Mouse (Mus musculus): ENCODE results near the gene Immp2l. TPM values are rescaled to one million over a fixed set of nuclear protein-coding genes. Genes with fewer than 3 reads are reported as not detected.
A peak's percentile ranks its signal among the peaks of the same experiment; 100 is the strongest.

Immp2l gene
- polyA plus RNA-seq, 1 experiment from 2014 or later, result 16.6 TPM

DNA sequence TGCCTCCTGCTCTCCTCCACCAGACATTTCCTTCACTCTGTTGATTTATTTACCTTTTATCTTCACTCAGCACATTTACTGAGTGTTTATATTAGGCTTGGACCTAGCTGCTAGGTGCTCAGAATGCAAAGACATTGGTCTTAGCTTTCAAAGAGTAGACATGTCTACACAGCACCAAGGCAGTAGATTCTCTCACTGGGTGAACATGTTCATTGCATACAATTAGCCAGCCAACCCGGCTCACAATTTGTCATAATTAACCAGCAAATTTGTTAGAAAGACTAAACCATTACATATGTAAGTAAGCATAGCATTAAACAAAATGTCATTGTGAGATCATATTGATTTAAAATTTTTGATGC is 542.5 kb downstream of the Immp2l start:
- no peak for ATAC-seq (ENCODE audit: insufficient number of reproducible peaks, insufficient read depth, low FRiP score, low TSS enrichment, low read depth)
- H3K9ac ChIP-seq, result peak overlapping the region; percentile 32; the same call in 1 of the 2 replicates
- no peaks in the 10 kb centered on the region for H3K9me3 ChIP-seq
- H3K4me1 ChIP-seq, result peaks cover 10% of the 10 kb centered on the region
- H3K27me3 ChIP-seq, result no peaks in the 10 kb centered on the region
- H3K4me2 ChIP-seq, result peak overlapping the region; percentile 49
- no peak overlapping the region for H3K27ac ChIP-seq
- WGBS, result 21% methylated on average over 1 of the region's 1 CpGs
- no peaks in the 10 kb centered on the region for H3K36me3 ChIP-seq
- peak overlapping the region; percentile 13; the same call in 1 of the 2 replicates for H3K4me3 ChIP-seq

DNA sequence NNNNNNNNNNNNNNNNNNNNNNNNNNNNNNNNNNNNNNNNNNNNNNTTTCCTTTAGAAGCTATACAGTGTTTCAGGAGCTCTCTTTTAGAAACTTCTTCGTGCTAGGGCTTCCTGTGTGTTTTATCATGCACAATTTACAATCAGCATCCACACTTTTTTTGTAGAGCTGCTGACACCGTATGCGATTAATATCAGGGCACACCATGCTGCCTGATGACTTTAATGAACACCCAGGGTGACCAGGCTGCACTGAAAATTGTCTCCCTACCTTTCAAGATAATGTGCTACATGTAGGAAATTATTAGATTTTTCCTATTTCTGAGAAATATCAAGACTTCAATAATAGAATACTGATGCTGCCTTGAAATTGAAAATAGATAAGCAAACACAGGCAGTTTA is 549.9 kb downstream of the Immp2l start:
- no peak overlapping the region for H3K4me2 ChIP-seq
- H3K4me1 ChIP-seq, result no peaks in the 10 kb centered on the region
- ATAC-seq (ENCODE audit: insufficient number of reproducible peaks, insufficient read depth, low FRiP score, low TSS enrichment, low read depth), result no peak
- WGBS, result 49% methylated on average over 3 of the region's 3 CpGs
- no peaks in the 10 kb centered on the region for H3K27me3 ChIP-seq
- H3K9me3 ChIP-seq, result no peaks in the 10 kb centered on the region
- H3K36me3 ChIP-seq, result no peaks in the 10 kb centered on the region
- H3K9ac ChIP-seq, result no peak overlapping the region
- no peak overlapping the region for H3K4me3 ChIP-seq
- H3K27ac ChIP-seq, result no peak overlapping the region

DNA sequence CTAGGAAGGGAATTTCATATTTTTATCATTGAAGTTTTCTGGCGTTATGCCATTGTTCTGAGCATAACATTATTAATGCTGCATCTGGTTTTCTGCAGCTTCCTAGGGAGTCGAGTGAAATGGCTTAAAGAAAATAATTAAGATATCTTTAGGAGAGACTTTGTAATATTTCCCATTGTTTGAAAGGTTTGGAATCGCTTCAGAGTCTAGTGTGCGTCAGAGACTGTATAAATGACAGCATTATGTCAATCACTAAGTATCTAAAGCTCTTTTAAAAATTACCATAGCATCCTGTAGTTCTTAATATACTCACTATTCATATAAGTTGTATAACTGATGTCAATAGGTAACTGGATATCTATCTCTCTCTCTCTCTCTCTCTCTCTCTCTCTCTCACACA is 551.3 kb downstream of the Immp2l start:
- no peak overlapping the region for H3K4me2 ChIP-seq
- H3K9ac ChIP-seq, result no peak overlapping the region
- H3K27me3 ChIP-seq, result no peaks in the 10 kb centered on the region
- H3K4me1 ChIP-seq, result no peaks in the 10 kb centered on the region
- no peak overlapping the region for H3K27ac ChIP-seq
- 65% methylated on average over 4 of the region's 4 CpGs for WGBS
- no peaks in the 10 kb centered on the region for H3K9me3 ChIP-seq
- no peak for ATAC-seq (ENCODE audit: insufficient number of reproducible peaks, insufficient read depth, low FRiP score, low TSS enrichment, low read depth)
- no peak overlapping the region for H3K4me3 ChIP-seq
- H3K36me3 ChIP-seq, result no peaks in the 10 kb centered on the region

DNA sequence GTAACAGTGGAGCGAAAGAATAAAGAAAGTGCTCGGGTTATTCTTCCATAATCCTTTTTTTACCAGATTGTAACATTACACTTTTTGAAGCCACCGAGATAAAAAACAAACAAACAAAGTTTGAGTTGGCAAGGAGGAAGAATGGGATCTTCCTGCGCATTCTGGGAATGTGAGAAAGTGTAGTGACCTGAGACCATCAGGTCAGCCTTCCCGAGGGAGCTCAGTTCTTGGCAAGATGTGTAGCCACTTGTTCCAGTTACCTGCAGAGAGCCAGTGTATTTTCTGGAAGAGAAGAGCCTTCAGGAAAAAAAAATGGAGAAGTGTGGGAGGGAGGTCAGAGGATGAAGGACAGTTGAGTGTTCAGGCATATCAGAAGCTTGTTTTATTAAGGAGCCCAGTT is 569.5 kb downstream of the Immp2l start:
- no peak overlapping the region for H3K4me2 ChIP-seq
- no peaks in the 10 kb centered on the region for H3K27me3 ChIP-seq
- 76% methylated on average over 5 of the region's 5 CpGs for WGBS
- H3K9ac ChIP-seq, result no peak overlapping the region
- ATAC-seq (ENCODE audit: insufficient number of reproducible peaks, insufficient read depth, low FRiP score, low TSS enrichment, low read depth), result no peak
- no peak overlapping the region for H3K27ac ChIP-seq
- H3K9me3 ChIP-seq, result no peaks in the 10 kb centered on the region
- no peaks in the 10 kb centered on the region for H3K36me3 ChIP-seq
- H3K4me3 ChIP-seq, result no peak overlapping the region
- H3K4me1 ChIP-seq, result no peaks in the 10 kb centered on the region

DNA sequence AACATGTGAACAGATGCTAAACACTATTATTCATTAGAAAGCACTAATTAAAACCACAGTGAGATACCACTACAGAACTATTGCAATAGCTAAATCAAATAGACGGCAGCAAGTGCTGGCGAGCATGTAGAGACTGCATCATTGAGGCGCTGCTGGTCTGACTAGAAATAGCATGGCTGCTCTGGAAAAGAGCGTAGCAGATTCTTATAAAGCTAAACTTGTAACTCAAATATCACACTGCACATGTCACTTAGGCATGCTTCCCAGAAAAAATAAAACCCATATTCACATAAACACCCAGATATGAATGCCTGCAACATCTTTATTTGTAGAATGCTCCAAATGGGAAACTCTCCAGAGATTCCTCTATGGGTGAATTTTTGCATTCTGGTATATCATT is 570.1 kb downstream of the Immp2l start:
- H3K4me2 ChIP-seq, result no peak overlapping the region
- H3K9ac ChIP-seq, result no peak overlapping the region
- H3K27ac ChIP-seq, result no peak overlapping the region
- no peak overlapping the region for H3K4me3 ChIP-seq
- ATAC-seq (ENCODE audit: insufficient number of reproducible peaks, insufficient read depth, low FRiP score, low TSS enrichment, low read depth), result no peak
- 85% methylated on average over 4 of the region's 4 CpGs for WGBS
- H3K36me3 ChIP-seq, result no peaks in the 10 kb centered on the region
- H3K4me1 ChIP-seq, result no peaks in the 10 kb centered on the region
- H3K27me3 ChIP-seq, result no peaks in the 10 kb centered on the region
- H3K9me3 ChIP-seq, result no peaks in the 10 kb centered on the region

DNA sequence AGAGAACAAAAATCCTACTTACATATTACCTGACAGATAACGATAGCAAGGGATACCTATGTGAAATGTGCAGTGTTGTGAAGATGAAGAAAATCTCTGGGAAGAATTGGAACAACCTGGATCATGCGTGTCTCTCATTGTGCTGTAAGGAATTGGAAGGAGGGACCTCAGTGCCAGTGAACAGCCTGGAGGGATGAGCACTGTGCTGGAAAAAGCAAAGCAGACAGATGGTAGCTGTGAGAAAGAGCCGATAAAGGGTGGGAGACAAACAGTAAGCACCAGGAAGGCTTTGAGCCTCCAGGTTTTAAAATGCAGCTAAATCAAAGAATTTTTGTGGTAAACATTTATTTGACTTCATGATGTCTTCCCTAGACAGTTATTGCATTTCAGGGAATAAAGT is 591.4 kb downstream of the Immp2l start:
- no peaks in the 10 kb centered on the region for H3K27me3 ChIP-seq
- no peaks in the 10 kb centered on the region for H3K36me3 ChIP-seq
- no peaks in the 10 kb centered on the region for H3K4me1 ChIP-seq
- 55% methylated on average over 3 of the region's 3 CpGs for WGBS
- H3K4me2 ChIP-seq, result no peak overlapping the region
- no peak overlapping the region for H3K27ac ChIP-seq
- no peak overlapping the region for H3K9ac ChIP-seq
- ATAC-seq (ENCODE audit: insufficient number of reproducible peaks, insufficient read depth, low FRiP score, low TSS enrichment, low read depth), result no peak
- H3K9me3 ChIP-seq, result no peaks in the 10 kb centered on the region
- H3K4me3 ChIP-seq, result no peak overlapping the region

DNA sequence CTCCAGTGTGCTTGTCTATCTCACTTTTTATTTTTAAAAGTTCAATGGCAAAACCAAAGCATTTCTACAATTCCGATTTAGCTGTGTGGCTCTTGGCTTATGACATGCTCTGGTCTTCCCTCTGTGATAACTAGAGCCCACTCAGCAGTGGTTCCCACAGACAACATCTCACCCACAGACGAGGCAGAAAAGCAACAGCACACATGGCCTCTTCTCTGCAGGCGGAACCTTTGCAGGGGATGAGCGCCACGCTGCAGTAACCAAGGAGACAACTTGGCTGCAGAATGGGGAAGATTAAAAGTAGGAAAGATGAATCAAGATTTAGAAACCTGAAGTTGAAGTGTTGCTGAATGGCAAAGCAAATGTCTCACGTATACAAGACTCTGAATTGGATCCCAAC is 597.5 kb downstream of the Immp2l start:
- no peak overlapping the region for H3K4me3 ChIP-seq
- ATAC-seq (ENCODE audit: insufficient number of reproducible peaks, insufficient read depth, low FRiP score, low TSS enrichment, low read depth), result no peak
- H3K27me3 ChIP-seq, result no peaks in the 10 kb centered on the region
- H3K4me2 ChIP-seq, result no peak overlapping the region
- no peak overlapping the region for H3K9ac ChIP-seq
- WGBS, result 86% methylated on average over 6 of the region's 6 CpGs
- H3K9me3 ChIP-seq, result no peaks in the 10 kb centered on the region
- H3K27ac ChIP-seq, result no peak overlapping the region
- H3K36me3 ChIP-seq, result no peaks in the 10 kb centered on the region
- no peaks in the 10 kb centered on the region for H3K4me1 ChIP-seq

DNA sequence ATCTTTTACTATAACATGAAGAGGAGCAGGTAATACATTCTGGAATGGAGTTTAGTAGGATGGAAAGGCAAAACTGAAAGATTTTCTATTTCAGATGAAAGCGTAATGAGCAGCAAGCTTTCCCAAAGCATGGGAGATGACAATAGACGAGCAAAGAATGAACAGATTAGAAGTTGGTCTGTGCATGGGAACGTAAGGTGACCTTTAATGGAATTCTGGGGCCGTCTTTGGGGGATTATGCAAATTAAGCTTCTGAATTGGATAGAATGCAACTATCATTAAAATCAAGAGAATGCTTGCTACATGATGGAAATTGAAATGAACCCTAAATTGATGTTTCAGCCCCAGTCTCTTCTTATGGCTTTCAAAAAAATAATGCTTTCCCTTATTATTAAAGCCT is 619.4 kb downstream of the Immp2l start:
- Histone ChIP-seq H3K27me3 (no peaks in the 10 kb centered on the region), H3K9ac (no peak overlapping the region), H3K4me1 (peaks cover 4% of the 10 kb centered on the region; the same call in 1 of the 2 replicates), H3K4me3 (no peak overlapping the region), H3K4me2 (no peak overlapping the region), H3K27ac (no peak overlapping the region), H3K36me3 (no peaks in the 10 kb centered on the region), H3K9me3 (no peaks in the 10 kb centered on the region)
- ATAC-seq (ENCODE audit: insufficient number of reproducible peaks, insufficient read depth, low FRiP score, low TSS enrichment, low read depth), result no peak
- 55% methylated on average over 4 of the region's 4 CpGs for WGBS

DNA sequence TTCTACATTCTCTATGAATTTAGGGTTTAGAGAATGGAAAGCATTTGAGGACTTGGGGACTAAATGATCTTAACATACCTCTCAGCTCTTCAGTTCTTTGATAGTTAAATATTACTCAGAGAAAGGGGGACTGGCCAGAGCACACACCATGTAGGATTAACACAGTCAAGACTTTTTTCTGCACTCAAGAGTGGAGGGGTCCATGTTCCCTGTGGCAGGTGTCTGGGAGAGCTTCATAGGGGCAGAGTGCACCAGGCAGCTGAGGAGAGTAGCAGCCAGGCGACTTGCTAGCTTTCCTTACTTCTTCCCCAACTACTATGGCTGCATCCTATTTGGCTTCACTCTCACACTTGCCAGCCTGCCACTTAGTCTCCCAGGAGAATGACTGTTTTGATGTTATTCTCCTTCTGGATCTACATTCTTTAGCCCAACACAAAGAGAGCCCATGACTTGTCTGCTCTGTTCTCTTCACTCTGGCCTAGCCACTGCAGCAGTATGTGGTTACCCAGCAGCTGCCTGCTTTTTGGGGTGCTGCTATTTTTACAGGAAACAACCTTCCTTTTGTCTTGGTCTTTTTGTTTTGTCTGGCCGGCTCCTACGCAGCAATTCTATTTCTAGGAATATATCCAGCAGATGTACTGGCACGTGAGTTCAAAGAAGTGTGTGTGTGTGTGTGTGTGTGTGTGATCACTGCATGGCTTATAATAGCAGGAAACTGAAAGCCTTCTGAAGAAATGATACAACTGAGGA is 621.1 kb downstream of the Immp2l start:
- ATAC-seq (ENCODE audit: insufficient number of reproducible peaks, insufficient read depth, low FRiP score, low TSS enrichment, low read depth), result no peak
- WGBS, result 54% methylated on average over 4 of the region's 4 CpGs
- H3K4me2 ChIP-seq, result no peak overlapping the region

DNA sequence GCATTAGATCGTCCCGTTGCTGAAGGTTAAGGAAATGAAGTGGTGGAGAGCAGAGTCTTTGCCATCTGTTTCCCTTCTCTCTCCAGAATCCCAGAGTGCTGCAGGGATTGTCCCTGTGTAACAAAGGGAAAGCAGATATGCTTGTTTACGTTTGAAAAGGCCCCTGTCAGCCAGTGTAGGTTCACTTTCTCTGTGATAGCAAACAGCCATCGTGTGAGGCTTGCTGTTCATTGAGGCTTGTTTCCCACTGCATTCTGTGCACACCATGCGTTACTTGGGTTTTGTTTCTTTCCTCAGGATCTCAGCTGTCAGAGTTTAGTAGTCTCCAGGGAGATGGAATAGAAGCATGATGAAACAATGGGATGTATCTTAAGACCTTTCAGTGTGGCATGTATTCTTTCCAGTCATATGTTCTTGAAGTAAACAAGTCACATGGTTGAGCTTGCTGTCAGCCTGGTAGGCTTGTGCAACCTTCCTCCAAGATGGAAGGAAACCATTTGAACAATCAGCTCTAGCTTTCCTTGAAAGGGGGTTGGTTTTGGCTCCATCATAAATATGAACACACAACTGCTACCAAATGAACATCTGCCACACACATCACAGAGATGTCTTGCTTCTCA is 623.2 kb downstream of the Immp2l start:
- peaks cover 4% of the 10 kb centered on the region; the same call in 1 of the 2 replicates for H3K4me1 ChIP-seq
- no peak overlapping the region for H3K4me3 ChIP-seq
- H3K36me3 ChIP-seq, result no peaks in the 10 kb centered on the region
- no peaks in the 10 kb centered on the region for H3K27me3 ChIP-seq
- no peak for ATAC-seq (ENCODE audit: insufficient number of reproducible peaks, insufficient read depth, low FRiP score, low TSS enrichment, low read depth)
- 25% methylated on average over 5 of the region's 5 CpGs for WGBS
- H3K9me3 ChIP-seq, result no peaks in the 10 kb centered on the region
- H3K27ac ChIP-seq, result no peak overlapping the region
- H3K9ac ChIP-seq, result no peak overlapping the region
- H3K4me2 ChIP-seq, result no peak overlapping the region

More for the DNA sequence above, 621.1 kb downstream of the Immp2l start:
- Histone ChIP-seq H3K36me3 (no peaks in the 10 kb centered on the region), H3K27me3 (no peaks in the 10 kb centered on the region), H3K9me3 (no peaks in the 10 kb centered on the region), H3K4me1 (peaks cover 4% of the 10 kb centered on the region; the same call in 1 of the 2 replicates), H3K9ac (no peak overlapping the region), H3K27ac (no peak overlapping the region), H3K4me3 (no peak overlapping the region)

DNA sequence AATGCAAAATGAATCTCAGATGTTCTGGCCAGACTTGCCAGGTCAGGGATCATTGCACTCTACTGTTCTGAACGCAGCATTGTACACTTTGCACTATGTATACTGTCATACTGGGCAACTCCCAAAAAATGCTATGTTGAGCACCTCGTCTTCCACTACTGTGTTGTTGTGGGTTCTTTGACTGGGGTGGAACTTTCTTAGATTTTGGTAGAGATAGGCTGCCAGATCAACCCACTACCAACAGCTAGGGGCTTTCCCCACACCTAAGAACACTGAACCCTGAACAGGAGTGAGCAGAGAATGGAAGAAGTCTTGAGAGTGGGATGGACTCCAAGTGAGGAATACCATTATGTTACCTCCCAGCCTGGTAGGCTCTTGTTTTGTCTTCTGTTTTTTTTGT is 623.8 kb downstream of the Immp2l start:
- Histone ChIP-seq H3K36me3 (no peaks in the 10 kb centered on the region), H3K27me3 (no peaks in the 10 kb centered on the region), H3K9me3 (no peaks in the 10 kb centered on the region), H3K27ac (no peak overlapping the region), H3K4me1 (peaks cover 4% of the 10 kb centered on the region; the same call in 1 of the 2 replicates), H3K4me3 (no peak overlapping the region), H3K9ac (no peak overlapping the region), H3K4me2 (no peak overlapping the region)
- 81% methylated on average over 2 of the region's 2 CpGs for WGBS
- ATAC-seq (ENCODE audit: insufficient number of reproducible peaks, insufficient read depth, low FRiP score, low TSS enrichment, low read depth), result no peak

DNA sequence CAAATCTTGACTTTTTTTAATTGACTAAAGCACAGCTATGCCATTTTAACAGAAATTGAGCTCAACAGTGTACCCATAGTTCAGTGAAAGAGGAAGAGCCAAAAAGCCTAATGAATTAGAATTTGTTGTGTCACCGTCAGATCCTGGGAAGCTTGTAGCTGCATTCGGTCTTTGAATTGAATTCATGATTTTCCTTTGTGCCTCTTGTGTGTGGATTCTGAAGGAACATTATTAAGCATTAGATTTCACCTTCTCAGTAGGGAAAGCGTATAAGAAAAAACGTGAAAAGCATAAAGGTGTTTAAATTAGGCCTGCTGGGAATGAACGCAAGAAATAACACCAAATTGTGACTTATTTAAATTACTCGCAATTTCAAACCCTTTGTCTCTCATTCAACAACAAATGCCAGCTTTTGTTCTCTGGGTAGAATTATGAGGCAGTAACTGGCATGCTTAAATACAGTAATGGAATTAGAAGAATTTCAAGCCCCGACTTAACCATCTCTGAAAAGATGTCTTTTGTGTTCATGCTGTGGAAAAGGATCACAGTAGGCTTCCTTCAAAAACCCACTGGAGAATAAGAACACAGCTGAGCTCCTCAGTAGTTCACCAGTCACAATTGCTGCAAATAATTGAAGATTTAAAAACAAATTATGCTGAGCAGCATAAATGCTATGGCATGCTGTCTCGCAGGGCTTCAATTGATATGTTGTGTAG is 626.1 kb downstream of the Immp2l start:
- Histone ChIP-seq H3K27me3 (no peaks in the 10 kb centered on the region), H3K4me1 (peaks cover 4% of the 10 kb centered on the region; the same call in 1 of the 2 replicates), H3K36me3 (no peaks in the 10 kb centered on the region), H3K9me3 (no peaks in the 10 kb centered on the region), H3K4me3 (no peak overlapping the region), H3K9ac (no peak overlapping the region), H3K4me2 (no peak overlapping the region), H3K27ac (no peak overlapping the region)
- 66% methylated on average over 8 of the region's 8 CpGs for WGBS
- no peak for ATAC-seq (ENCODE audit: insufficient number of reproducible peaks, insufficient read depth, low FRiP score, low TSS enrichment, low read depth)
